Mouse (Mus musculus): Measurements from ENCODE around the gene Leng9. TPM values are rescaled to one million over a fixed set of nuclear protein-coding genes. Genes with fewer than 3 reads are reported as not detected.

Gene Leng9
- polyA plus RNA-seq, 1 experiment from 2014 or later: 5.2 TPM

GRCm38 (mm10) chr7:4117050-4117814 is 32.9 kb downstream of the Leng9 start:
- peaks cover 27% of the 10 kb centered on the region for H3K4me1 ChIP-seq
- no peak overlapping the region for H3K4me2 ChIP-seq
- no peak for ATAC-seq (replicated peaks)
- no peak overlapping the region for H3K27ac ChIP-seq
- 67% methylated on average over 8 of the region's 8 CpGs for WGBS
- no peaks in the 10 kb centered on the region for H3K36me3 ChIP-seq (replicated peaks)
- H3K9ac ChIP-seq: no peak overlapping the region
- no peak overlapping the region for H3K4me3 ChIP-seq
- no peaks in the 10 kb centered on the region for H3K27me3 ChIP-seq (replicated peaks)
- H3K9me3 ChIP-seq: no peaks in the 10 kb centered on the region

- H3K36me3 ChIP-seq (replicated peaks): no peaks in the 10 kb centered on the region
- no peak for ATAC-seq (replicated peaks)
- no peak overlapping the region for H3K9ac ChIP-seq
- H3K4me2 ChIP-seq: no peak overlapping the region
- 42% methylated on average over 3 of the region's 3 CpGs for WGBS
- no peaks in the 10 kb centered on the region for H3K4me1 ChIP-seq
- H3K27me3 ChIP-seq (replicated peaks): no peaks in the 10 kb centered on the region
- no peak overlapping the region for H3K27ac ChIP-seq
- no peaks in the 10 kb centered on the region for H3K9me3 ChIP-seq
- H3K4me3 ChIP-seq: no peak overlapping the region
Measured at GRCm38 (mm10) chr7:4111766-4112165, 38.4 kb downstream of the Leng9 start.

- Histone ChIP-seq H3K36me3 (replicated peaks) (no peaks in the 10 kb centered on the region), H3K9me3 (no peaks in the 10 kb centered on the region), H3K9ac (no peak overlapping the region), H3K4me2 (no peak overlapping the region), H3K4me3 (no peak overlapping the region), H3K4me1 (no peaks in the 10 kb centered on the region), H3K27me3 (replicated peaks) (no peaks in the 10 kb centered on the region), H3K27ac (no peak overlapping the region)
- no peak for ATAC-seq (replicated peaks)
- 19% methylated on average over 4 of the region's 4 CpGs for WGBS
Measured at GRCm38 (mm10) chr7:4103411-4103810, 46.8 kb downstream of the Leng9 start.

GRCm38 (mm10) chr7:4101144-4101543 is 49.0 kb downstream of the Leng9 start:
- Histone ChIP-seq H3K9me3 (no peaks in the 10 kb centered on the region), H3K4me2 (no peak overlapping the region), H3K27ac (no peak overlapping the region), H3K27me3 (replicated peaks) (no peaks in the 10 kb centered on the region), H3K4me1 (no peaks in the 10 kb centered on the region), H3K4me3 (no peak overlapping the region), H3K36me3 (replicated peaks) (no peaks in the 10 kb centered on the region), H3K9ac (no peak overlapping the region)
- no peak for ATAC-seq (replicated peaks)
- WGBS: 86% methylated on average over 5 of the region's 5 CpGs

GRCm38 (mm10) chr7:4098832-4099231 is 51.3 kb downstream of the Leng9 start:
- H3K4me2 ChIP-seq: no peak overlapping the region
- no peaks in the 10 kb centered on the region for H3K4me1 ChIP-seq
- H3K4me3 ChIP-seq: no peak overlapping the region
- H3K27ac ChIP-seq: no peak overlapping the region
- H3K36me3 ChIP-seq (replicated peaks): no peaks in the 10 kb centered on the region
- H3K9ac ChIP-seq: no peak overlapping the region
- H3K27me3 ChIP-seq (replicated peaks): no peaks in the 10 kb centered on the region
- H3K9me3 ChIP-seq: no peaks in the 10 kb centered on the region
- ATAC-seq (replicated peaks): no peak
- whole genome bisulfite sequencing: 76% methylated on average over 2 of the region's 2 CpGs

GRCm38 (mm10) chr7:4098301-4098700 is 51.9 kb downstream of the Leng9 start:
- H3K27ac ChIP-seq: no peak overlapping the region
- WGBS: 87% methylated on average over 2 of the region's 2 CpGs
- H3K4me1 ChIP-seq: no peaks in the 10 kb centered on the region
- ATAC-seq (replicated peaks): no peak
- no peaks in the 10 kb centered on the region for H3K9me3 ChIP-seq
- no peaks in the 10 kb centered on the region for H3K27me3 ChIP-seq (replicated peaks)
- no peak overlapping the region for H3K9ac ChIP-seq
- no peaks in the 10 kb centered on the region for H3K36me3 ChIP-seq (replicated peaks)
- H3K4me2 ChIP-seq: no peak overlapping the region
- H3K4me3 ChIP-seq: no peak overlapping the region

Other genes with a start within 250 kb of the Leng9 start
- not detected in 2 replicates for gene Lilra6, start 234.9 kb downstream of the Leng9 start, polyA plus RNA-seq (2015; fragmentation: Nextera tagmentation; extraction: Ambion mirVana)
- 1.7 and 1.9 TPM in 2 replicates for gene Lair1, start 87.2 kb downstream of the Leng9 start, polyA plus RNA-seq (2015; fragmentation: Nextera tagmentation; extraction: Ambion mirVana)
- 115 and 144 TPM in 2 replicates for gene Ttyh1, start 31.0 kb downstream of the Leng9 start, polyA plus RNA-seq (2015; fragmentation: Nextera tagmentation; extraction: Ambion mirVana)
- 102 and 104 TPM in 2 replicates for gene Leng8, start 13.3 kb downstream of the Leng9 start, polyA plus RNA-seq (2015; fragmentation: Nextera tagmentation; extraction: Ambion mirVana)
- 6.2 and 6.4 TPM in 2 replicates for gene Cdc42ep5, start 14.5 kb upstream of the Leng9 start, polyA plus RNA-seq (2015; fragmentation: Nextera tagmentation; extraction: Ambion mirVana)
- gene Lilra5, start 87.4 kb upstream of the Leng9 start, polyA plus RNA-seq (2015; fragmentation: Nextera tagmentation; extraction: Ambion mirVana): 0.13 TPM in 1 of 2 replicates, not detected in the other
- gene Ncr1, start 187.3 kb upstream of the Leng9 start, polyA plus RNA-seq (2015; fragmentation: Nextera tagmentation; extraction: Ambion mirVana): not detected in 2 replicates
- 0.18 TPM in 1 of 2 replicates, not detected in the other for gene Gp6, start 247.4 kb upstream of the Leng9 start, polyA plus RNA-seq (2015; fragmentation: Nextera tagmentation; extraction: Ambion mirVana)

Measured in midbrain, embryonic 15.5 days (tissue).